Mouse (Mus musculus): Measurements from ENCODE around the gene Amz2.
A peak's percentile ranks its signal among the peaks of the same experiment; 100 is the strongest.
"Not testable (repeated sequence)": the region's sequence is repeated elsewhere in the genome, so short reads cannot be mapped to it uniquely, and the experiment has no call there.

Gene Amz2

GRCm38 (mm10) chr11:109470921-109471861 is 45.4 kb downstream of the Amz2 start:
- no peak for DNase-seq (ENCODE audit: low read depth, low spot score)

GRCm38 (mm10) chr11:109472171-109472691 is 46.5 kb downstream of the Amz2 start:
- DNase-seq (ENCODE audit: low read depth, low spot score): peak; percentile 48

DNA sequence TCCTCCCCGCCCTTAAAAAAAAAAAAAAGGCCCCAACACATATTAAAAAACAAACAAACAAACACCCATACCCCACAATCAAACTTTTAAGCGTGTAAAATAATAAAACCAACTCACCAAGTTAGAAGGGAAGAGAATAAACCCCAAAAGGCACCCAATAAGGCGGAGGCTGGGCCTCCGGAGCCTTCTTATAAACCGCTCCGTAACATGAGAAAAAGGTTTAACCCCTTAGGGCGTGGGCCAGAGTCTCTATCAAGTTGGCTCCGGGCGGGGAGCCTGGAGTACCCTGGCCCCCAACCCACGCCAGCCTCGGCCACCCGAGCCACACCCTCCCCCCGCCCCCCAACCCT is 47.0 kb downstream of the Amz2 start:
- no peak for DNase-seq (ENCODE audit: low read depth, low spot score)

GRCm38 (mm10) chr11:109473171-109474085 is 47.7 kb downstream of the Amz2 start, which contains the start of the genes Arsg and Slc16a6:
TSS of gene Arsg (plus strand) at chr11:109473374.
TSS of gene Slc16a6 (minus strand) at chr11:109473598.
- DNase-seq (ENCODE audit: low read depth, low spot score): peak; percentile 90

DNA sequence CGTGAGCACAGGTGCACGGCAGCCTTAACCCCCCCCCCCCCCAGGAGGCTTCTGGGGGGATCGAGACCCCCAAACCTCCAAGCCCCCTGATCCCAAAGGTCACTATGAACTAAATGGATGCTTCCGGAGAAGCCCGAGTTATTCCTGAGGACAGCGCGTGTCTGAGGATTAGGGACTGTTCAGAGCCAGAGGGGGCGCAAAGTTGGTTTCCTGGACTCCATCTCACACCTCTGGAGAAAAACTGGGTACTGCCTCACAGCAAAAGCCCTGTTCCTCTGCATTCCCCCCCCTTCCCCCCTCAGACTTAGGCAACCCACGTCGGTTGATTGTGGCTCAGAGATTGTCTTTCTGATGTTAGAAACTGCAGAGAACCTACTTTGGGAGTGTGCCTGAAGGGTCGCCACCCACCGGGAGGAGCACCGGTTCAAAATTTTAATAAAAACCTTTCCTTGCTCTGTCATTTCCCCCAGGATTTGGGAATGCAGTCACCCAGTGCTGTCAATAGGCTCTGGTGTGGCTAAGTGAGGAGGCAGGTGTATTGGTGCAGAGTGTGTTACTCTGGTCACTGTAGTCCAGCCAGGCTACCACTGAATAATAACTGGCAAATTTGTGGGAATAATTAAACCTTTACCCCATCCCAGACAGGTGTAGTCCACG is 48.5 kb downstream of the Amz2 start:
- peak; percentile 71 for DNase-seq (ENCODE audit: low read depth, low spot score)

DNA sequence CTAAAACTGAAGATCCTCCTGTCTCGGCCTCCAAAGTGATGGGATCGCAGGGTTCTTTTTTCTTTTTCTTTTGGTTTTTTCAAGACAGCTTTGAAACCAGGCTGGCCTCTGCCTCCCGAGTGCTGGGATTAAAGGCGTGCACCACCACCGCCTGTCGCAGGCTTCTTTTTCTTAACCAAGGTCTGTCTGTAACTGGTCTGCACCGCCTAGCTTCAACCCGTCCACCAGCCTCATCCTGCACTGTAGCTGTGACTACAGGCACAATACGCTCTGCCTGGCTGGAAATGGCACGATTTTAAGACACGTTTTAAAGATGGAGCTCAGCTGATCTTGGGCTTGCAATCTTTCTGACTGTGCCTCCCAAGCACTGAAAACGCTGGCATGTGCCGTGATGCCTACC is 49.1 kb downstream of the Amz2 start:
- peak; percentile 26 for DNase-seq (ENCODE audit: low read depth, low spot score)

DNA sequence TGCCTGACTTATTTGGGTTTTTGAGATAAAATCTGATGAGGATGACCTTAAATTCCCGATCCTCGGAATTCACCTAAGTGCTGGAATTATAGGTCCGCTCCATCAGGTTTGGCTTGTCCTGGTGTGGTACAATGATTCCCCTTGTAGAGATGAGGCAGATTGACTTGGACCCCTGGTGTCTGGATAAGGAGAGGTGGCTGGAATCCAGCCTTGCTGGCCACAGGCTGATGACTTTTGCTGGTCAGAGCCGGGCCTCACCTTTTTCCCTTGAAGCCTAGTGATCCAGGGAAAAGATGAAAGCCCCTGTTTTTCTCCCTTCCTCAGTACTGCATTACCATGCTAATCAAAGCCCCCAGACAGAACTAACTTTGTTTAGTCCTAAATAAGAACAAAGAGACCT is 50.0 kb downstream of the Amz2 start:
- DNase-seq (ENCODE audit: low read depth, low spot score): no peak

GRCm38 (mm10) chr11:109476241-109476640 is 50.5 kb downstream of the Amz2 start:
- peak; percentile 64 for DNase-seq (ENCODE audit: low read depth, low spot score)

DNA sequence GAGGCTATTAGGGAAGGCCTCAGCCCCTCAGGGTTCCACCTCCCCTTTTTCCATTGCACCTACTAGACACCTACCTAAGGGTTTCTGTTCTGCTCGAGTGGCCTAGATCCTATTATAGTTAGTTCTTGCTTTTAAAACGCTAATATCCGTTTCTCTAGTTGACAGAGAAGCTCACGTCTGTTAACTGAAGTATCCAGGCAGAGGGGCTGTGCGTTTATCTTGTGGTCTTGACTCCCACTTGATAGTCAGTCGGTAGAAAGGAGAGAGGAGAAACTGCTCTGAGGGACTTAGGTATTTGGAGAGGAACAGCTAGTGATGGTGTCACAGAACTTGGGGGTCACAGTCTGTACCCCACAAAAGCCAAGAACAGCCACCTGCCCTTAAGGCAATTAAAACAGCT is 50.9 kb downstream of the Amz2 start:
- no peak for DNase-seq (ENCODE audit: low read depth, low spot score)

DNA sequence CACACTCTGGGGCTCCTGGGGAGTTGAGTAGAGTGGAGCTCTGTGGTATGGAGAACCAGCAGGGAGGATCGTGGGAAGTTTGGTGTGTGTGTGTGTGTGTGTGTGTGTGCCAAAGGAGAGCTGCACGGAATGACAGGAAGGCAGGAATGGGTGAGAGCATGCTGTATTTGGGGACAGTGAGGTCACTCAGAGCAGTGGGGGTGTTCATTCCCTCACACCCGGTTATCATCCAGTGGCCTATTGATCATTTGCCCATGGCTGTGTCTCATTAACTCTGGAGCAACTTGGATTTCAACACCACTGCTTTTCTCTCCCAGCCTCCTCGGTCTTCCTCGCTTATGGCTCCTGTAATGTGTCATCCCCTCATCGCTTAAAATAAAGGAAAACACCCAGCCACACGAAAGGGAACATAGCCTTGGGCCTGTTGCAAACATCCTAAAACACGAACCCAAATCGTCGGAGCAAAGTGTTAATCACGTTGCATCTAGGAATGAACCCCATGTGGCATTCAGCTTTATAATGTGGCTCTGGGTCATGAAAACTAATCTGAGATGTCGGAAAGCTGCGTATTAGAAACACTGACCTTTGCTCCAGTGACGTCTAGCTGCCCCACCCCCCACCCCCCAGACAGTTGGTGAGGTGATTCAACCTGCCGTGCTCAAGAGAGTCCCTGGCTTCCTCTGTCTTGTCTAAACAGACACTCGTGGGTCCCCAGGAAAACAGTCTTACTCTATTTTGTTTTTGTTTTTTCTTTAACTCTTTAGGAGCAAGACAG is 52.0 kb downstream of the Amz2 start:
- DNase-seq (ENCODE audit: low read depth, low spot score): no peak

GRCm38 (mm10) chr11:109479575-109480285 is 54.0 kb downstream of the Amz2 start:
- DNase-seq (ENCODE audit: low read depth, low spot score): no peak

- no peak for DNase-seq (ENCODE audit: low read depth, low spot score)
Observed at GRCm38 (mm10) chr11:109480440-109480839, 54.7 kb downstream of the Amz2 start.

DNA sequence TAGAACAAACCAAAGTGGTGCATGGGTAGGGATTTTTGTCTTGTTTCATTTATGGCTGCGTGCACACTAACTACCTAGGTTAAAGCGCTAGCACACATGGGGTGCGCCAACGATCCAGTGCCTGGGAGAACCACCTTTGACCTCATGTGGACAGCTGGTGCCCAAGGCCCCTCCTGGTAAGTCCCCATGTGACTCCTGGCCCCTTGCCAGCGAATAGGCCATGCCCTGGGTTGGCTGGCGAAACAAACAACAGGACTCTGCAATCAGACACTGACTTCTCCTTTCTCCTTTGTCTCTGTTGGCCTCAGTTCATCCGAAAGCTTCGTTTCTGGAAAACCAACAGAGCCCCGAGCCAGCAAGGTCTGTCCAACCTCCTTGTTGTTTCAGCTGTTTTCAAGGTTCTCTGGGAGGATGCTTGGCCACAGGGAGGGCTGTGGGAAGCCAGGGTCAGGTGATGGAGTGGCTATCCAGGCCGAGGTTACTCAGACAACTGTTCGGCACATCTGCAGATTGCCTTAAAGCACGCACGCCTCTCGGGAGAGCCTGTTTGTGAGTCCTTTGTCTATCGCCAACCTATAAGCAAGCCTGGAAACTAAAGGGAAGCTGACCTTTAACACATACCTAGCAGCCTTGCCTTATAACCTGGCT is 59.8 kb downstream of the Amz2 start:
- DNase-seq (ENCODE audit: low read depth, low spot score): no peak

- no peak for DNase-seq (ENCODE audit: low read depth, low spot score)
Observed at GRCm38 (mm10) chr11:109487111-109487510, 61.4 kb downstream of the Amz2 start.

DNA sequence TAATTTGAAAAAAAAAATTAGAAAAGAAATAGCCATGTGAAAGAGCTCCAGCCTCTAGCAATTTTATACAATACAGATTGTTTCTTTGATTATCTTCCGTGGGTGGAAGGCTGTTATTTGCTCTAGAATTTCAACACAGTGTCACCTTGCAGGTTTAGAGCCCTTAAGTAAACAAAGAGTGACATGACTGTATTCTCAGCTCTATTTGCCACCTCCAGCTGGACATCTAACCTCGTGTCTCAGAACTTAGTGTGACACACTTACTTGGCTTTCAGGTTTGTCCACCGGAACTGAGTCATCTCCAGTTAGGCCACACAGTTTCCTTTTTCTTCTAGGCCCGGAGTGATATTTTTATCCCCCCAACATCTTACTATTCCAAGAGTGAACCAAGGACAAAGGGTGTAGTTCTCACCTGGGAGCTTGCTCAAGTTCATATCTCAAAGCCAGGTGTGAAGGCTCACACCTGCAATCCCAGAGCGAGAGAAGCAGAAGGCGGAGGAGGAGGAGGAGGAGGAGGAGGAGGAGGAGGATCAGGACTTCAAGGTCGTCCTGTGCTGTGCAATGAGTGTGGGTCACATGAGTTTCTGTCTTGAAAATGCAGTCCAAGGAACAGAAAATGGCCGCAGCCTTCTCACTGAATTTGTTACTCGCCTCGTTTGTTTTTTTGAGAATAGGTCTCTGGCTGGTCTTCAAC is 62.4 kb downstream of the Amz2 start:
- DNase-seq (ENCODE audit: low read depth, low spot score): no peak

DNA sequence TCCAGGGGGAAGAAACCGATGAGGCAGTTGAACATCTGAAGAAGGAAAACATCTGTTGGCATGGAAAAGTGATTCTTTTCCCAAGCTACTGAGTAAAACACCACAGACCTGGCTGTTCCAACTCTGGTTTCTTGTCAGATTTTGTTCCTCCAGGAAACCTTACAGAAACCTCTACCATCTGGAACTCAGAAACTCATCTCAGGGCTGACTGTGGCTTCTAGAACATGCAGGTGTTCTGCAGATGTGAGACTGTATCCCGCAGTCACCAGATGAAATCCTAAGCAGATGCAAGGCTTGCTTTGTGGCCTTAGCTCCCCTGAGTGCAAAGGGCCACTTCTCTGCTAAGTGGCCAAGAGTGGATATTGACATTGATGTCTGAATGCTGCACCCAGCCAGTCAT is 64.0 kb downstream of the Amz2 start:
- DNase-seq (ENCODE audit: low read depth, low spot score): no peak

DNA sequence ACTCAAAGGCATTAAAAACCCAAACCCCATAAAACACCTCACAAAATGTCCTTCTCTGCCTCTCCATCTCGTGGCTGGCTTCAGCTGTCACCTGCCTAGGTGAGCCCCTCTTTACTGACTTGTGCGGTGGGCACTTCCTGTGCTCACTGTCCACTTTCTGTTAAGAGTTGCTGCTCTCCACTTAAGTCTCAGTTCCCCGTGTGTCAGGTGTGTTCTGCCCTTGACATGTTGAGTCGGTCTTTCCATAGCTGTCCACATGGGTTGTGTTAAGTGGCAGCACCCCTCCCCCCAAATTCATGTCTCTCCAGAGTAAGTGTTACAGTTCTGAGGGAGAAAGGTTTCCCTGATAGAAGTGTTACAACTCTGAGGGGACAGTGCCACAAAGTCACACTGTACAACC is 66.1 kb downstream of the Amz2 start:
- DNase-seq (ENCODE audit: low read depth, low spot score): no peak

DNA sequence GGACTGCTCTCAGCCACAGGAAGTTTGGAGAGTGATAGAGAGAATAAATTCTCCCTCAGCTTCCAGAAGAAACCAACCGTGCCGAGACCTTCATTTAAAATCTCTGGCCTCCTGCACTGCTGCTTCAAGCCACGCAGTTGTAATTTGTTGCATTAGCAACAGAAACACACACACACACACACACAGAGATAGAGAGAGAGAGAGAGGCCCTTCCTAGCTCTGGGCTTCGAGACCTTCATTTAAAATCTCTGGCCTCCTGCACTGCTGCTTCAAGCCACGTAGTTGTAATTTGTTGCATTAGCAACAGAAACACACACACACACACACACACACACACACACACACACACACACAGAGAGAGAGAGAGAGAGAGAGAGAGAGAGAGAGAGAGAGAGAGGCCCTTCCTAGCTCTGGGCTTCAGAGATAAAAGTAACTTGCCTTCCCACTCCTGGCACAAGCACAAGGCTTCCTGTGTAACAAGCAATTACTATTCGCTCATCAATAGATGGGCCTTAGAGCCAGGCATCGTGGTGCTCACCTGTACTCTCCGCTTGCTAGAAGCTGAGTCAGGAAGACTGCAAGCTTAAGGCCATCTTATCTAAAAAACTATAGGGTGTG is 67.2 kb downstream of the Amz2 start:
- not testable (repeated sequence) for DNase-seq (ENCODE audit: low read depth, low spot score)
